Mouse (Mus musculus) stomach, postnatal 0 days (tissue): Measurements from ENCODE around the gene Cct7.

Source experiments
- CTCF ChIP-seq: IDR thresholded peaks from 2 replicates; pipeline ENCODE4 v1.5.1; 2016; ENCODE audit warnings: antibody characterized with exemption, low read depth, mild to moderate bottlenecking, moderate library complexity
- EP300 ChIP-seq: optimal IDR thresholded peaks from 2 replicates; pipeline ENCODE3; 2016; ENCODE audit warnings: antibody characterized with exemption

GRCm38 (mm10) chr6:85402613-85403012 lies 48.7 kb upstream of the Cct7 start:
- TF ChIP-seq CTCF, result no peak
- no peak for TF ChIP-seq EP300
